Mouse (Mus musculus): Measurements from ENCODE around the gene Herc1.

The Herc1 gene

GRCm38 (mm10) chr9:66501248-66501647 is 151.0 kb downstream of the Herc1 start:
- DNase-seq (ENCODE audit: low spot score), result no peak

GRCm38 (mm10) chr9:66503879-66504411 is 153.7 kb downstream of the Herc1 start:
- DNase-seq (ENCODE audit: low spot score), result peak; percentile 42

- DNase-seq (ENCODE audit: low spot score), result no peak
Measured at GRCm38 (mm10) chr9:66504518-66504917, 154.3 kb downstream of the Herc1 start.

GRCm38 (mm10) chr9:66505141-66505917 is 155.1 kb downstream of the Herc1 start:
- DNase-seq (ENCODE audit: low spot score), result peak; percentile 64

- no peak for DNase-seq (ENCODE audit: low spot score)
Measured at GRCm38 (mm10) chr9:66506011-66506410, 155.8 kb downstream of the Herc1 start.

- DNase-seq (ENCODE audit: low spot score), result no peak
Measured at GRCm38 (mm10) chr9:66506424-66506823, 156.2 kb downstream of the Herc1 start.

- no peak for DNase-seq (ENCODE audit: low spot score)
Measured at GRCm38 (mm10) chr9:66507684-66508083, 157.4 kb downstream of the Herc1 start.

- no peak for DNase-seq (ENCODE audit: low spot score)
Measured at GRCm38 (mm10) chr9:66508890-66509399, 158.7 kb downstream of the Herc1 start.

- DNase-seq (ENCODE audit: low spot score), result no peak
Measured at GRCm38 (mm10) chr9:66510351-66510841, 160.1 kb downstream of the Herc1 start.

- no peak for DNase-seq (ENCODE audit: low spot score)
Measured at GRCm38 (mm10) chr9:66510944-66511343, 160.7 kb downstream of the Herc1 start.

GRCm38 (mm10) chr9:66511580-66512350 is 161.5 kb downstream of the Herc1 start:
- DNase-seq (ENCODE audit: low spot score), result peak; percentile 79

- DNase-seq (ENCODE audit: low spot score), result peak; percentile 62
Measured at GRCm38 (mm10) chr9:66512351-66512671, 162.1 kb downstream of the Herc1 start.

- DNase-seq (ENCODE audit: low spot score), result no peak
Measured at GRCm38 (mm10) chr9:66513150-66513549, 162.9 kb downstream of the Herc1 start.

- no peak for DNase-seq (ENCODE audit: low spot score)
Measured at GRCm38 (mm10) chr9:66513661-66514255, 163.5 kb downstream of the Herc1 start.

GRCm38 (mm10) chr9:66514256-66514770 is 164.1 kb downstream of the Herc1 start, which contains the start of gene Fbxl22:
Fbxl22 (minus strand) TSS chr9:66514593.
- no peak for DNase-seq (ENCODE audit: low spot score)

GRCm38 (mm10) chr9:66515115-66515514 is 164.9 kb downstream of the Herc1 start:
- DNase-seq (ENCODE audit: low spot score), result no peak

GRCm38 (mm10) chr9:66515680-66516210 is 165.5 kb downstream of the Herc1 start:
- no peak for DNase-seq (ENCODE audit: low spot score)

GRCm38 (mm10) chr9:66516296-66516940 is 166.2 kb downstream of the Herc1 start:
- DNase-seq (ENCODE audit: low spot score), result no peak

- no peak for DNase-seq (ENCODE audit: low spot score)
Measured at GRCm38 (mm10) chr9:66517746-66518145, 167.5 kb downstream of the Herc1 start.

GRCm38 (mm10) chr9:66518251-66518650 is 168.0 kb downstream of the Herc1 start:
- DNase-seq (ENCODE audit: low spot score), result no peak

GRCm38 (mm10) chr9:66518901-66519300 is 168.7 kb downstream of the Herc1 start:
- DNase-seq (ENCODE audit: low spot score), result no peak
